21 mouse cellular contexts compared by ENCODE assay signal in the genomic region with DNA sequence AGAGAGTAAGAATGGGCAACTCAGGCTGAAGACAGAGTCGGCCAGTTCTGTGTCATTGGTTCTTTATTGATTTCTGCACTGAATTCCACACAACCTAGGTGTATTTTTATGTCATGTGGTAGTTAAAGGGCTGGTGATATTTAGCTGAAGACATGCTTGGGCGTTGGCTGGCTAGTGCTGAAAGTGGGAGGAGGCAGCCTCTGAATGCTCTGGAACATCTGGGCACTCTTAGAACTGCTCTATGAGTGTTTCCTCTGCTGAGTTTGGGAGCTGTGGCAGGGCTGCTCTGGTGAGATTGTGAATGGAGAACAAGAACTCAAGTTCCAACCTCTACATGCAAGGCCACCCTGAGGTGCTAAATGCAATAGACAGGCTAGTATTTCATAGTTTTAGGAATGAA. TPM values are rescaled to one million over a fixed set of nuclear protein-coding genes. Genes with fewer than 3 reads are reported as not detected.
A peak's percentile ranks its signal among the peaks of the same experiment; 100 is the strongest.
DNase-seq lines count a peak whose midpoint lies in the region; ATAC-seq and TF ChIP-seq lines count a peak whose summit lies in the region.
"Had no signal": no experiment of that assay in that cellular context is flagged by ENCODE, and none has a peak within 500 bp of the region (broad histone marks: within the 10 kb centered on the region; RNA-seq: fewer than 3 reads in every experiment).

No protein-coding gene starts in this region.

- no peak overlapping the region for H3K9ac ChIP-seq in heart, postnatal 0 days (replicated peaks; ENCODE audit: low read depth, low read length)
- H3K9ac ChIP-seq in hindbrain, embryonic 14.5 days: no peak overlapping the region
- H3K9ac ChIP-seq: neural tube, embryonic 15.5 days had no signal

- WGBS in heart, postnatal 0 days: 48% methylated on average over 2 of the region's 2 CpGs
- WGBS in hindbrain, embryonic 14.5 days: 74% methylated on average over 2 of the region's 2 CpGs

- no peaks in the 10 kb centered on the region for H3K27me3 ChIP-seq in heart, postnatal 0 days (ENCODE audit: control insufficient read depth, insufficient read depth, low read length)
- no peaks in the 10 kb centered on the region for H3K27me3 ChIP-seq in hindbrain, embryonic 14.5 days (ENCODE audit: control insufficient read depth, insufficient read depth, low read length)
- H3K27me3 ChIP-seq: neural tube, embryonic 15.5 days had no signal

- intact Hi-C loops in heart, postnatal 36 days (cut with DNase I): no loop called here

- peak overlapping the region; percentile 28; the same call in 1 of the 2 replicates for H3K4me2 ChIP-seq in heart, postnatal 0 days (ENCODE audit: low read depth, low read length)
- no peak overlapping the region for H3K4me2 ChIP-seq in hindbrain, embryonic 14.5 days (replicated peaks)
- H3K4me2 ChIP-seq: midbrain, embryonic 11.5 days; neural tube, embryonic 15.5 days had no signal

- TF ChIP-seq EP300 in heart, postnatal 0 days (IDR thresholded peaks at IDR 0.05; ENCODE audit: low read depth): no peak

- no peak overlapping the region for H3K4me3 ChIP-seq in heart, postnatal 0 days (ENCODE audit: low read depth, low read length)
- no peak overlapping the region for H3K4me3 ChIP-seq in hindbrain, embryonic 14.5 days (replicated peaks; ENCODE audit: low read length)
- H3K4me3 ChIP-seq: gastrocnemius, adult 2 months; neural tube, embryonic 15.5 days had no signal

- no peaks in the 10 kb centered on the region for H3K36me3 ChIP-seq in heart, postnatal 0 days (replicated peaks; ENCODE audit: control insufficient read depth, insufficient read depth, low read length)
- no peaks in the 10 kb centered on the region for H3K36me3 ChIP-seq in hindbrain, embryonic 14.5 days (replicated peaks; ENCODE audit: control insufficient read depth, insufficient read depth)
- H3K36me3 ChIP-seq: neural tube, embryonic 15.5 days had no signal

- H3K9me3 ChIP-seq in heart, postnatal 0 days (replicated peaks; ENCODE audit: control insufficient read depth, low read length): no peaks in the 10 kb centered on the region
- H3K9me3 ChIP-seq in hindbrain, embryonic 14.5 days (ENCODE audit: control insufficient read depth, low read length): no peaks in the 10 kb centered on the region
- H3K9me3 ChIP-seq: neural tube, embryonic 15.5 days had no signal

- peak; percentile 86 for DNase-seq in heart, adult 11 months
- DNase-seq in heart, adult 9 months (ENCODE audit: low spot score in 2 of 2): no peak
- DNase-seq in heart, postnatal 0 days (ENCODE audit: low spot score): no peak
- no peak for DNase-seq in heart, postnatal 36 days
- DNase-seq in 3T3-L1 (ENCODE audit: low read depth, low spot score): peak; percentile 6
- peak; percentile 30 for DNase-seq in brain, adult 2 months (ENCODE audit: low read depth, low spot score)
- DNase-seq in hindbrain, embryonic 14.5 days (ENCODE audit: low spot score): no peak
- DNase-seq: adrenal gland, adult 8-10 months; cerebellum, adult 18-20 months; cerebellum, postnatal 14 days; gastrocnemius, adult 2 months; lung, postnatal 4 days; right cerebral cortex, postnatal 4 days; thymus, postnatal 14 days had no signal

- no peak for ATAC-seq in heart, postnatal 0 days (ENCODE audit: insufficient read depth, low read depth)
- no peak for ATAC-seq in hindbrain, embryonic 14.5 days (ENCODE audit: low FRiP score)
- ATAC-seq: activated CD4-positive, CD25-positive, alpha-beta regulatory T cell, adult 4 months; hindbrain, postnatal 0 days; intestine, embryonic 16.5 days had no signal

- 0 out of 2 replicates have a peak, but pooled peaks cover 9% of the 10 kb centered on the region for H3K4me1 ChIP-seq in heart, postnatal 0 days (ENCODE audit: control insufficient read depth, insufficient read depth)
- H3K4me1 ChIP-seq in hindbrain, embryonic 14.5 days (replicated peaks; ENCODE audit: control insufficient read depth, insufficient read depth, low read length): no peaks in the 10 kb centered on the region

- no peak overlapping the region for H3K27ac ChIP-seq in heart, postnatal 0 days (ENCODE audit: low read depth)
- H3K27ac ChIP-seq in hindbrain, embryonic 14.5 days: no peak overlapping the region
- H3K27ac ChIP-seq: gastrocnemius, adult 2 months; hindbrain, postnatal 0 days; kidney, postnatal 0 days; neural tube, embryonic 15.5 days had no signal

- TF ChIP-seq CTCF in heart, postnatal 0 days (IDR thresholded peaks at IDR 0.05; ENCODE audit: low read depth): no peak

RNA-seq across cellular contexts. Expression of a gene that starts 46.2 kb away (rescaled TPM):
- 3.4 and 4.5 TPM in 2 replicates for total RNA-seq in heart, postnatal 0 days (2014; rRNA removed; ENCODE audit: low replicate concordance)
- polyA plus RNA-seq in heart, postnatal 0 days (2015; fragmentation: Nextera tagmentation; extraction: Ambion mirVana): 3.7 and 3.9 TPM in 2 replicates
- 1 to 10 TPM; 3.1 to 4.3 TPM for total RNA-seq in heart, postnatal 36 days (2021)
- polyA plus RNA-seq in hindbrain, embryonic 14.5 days (2014; fragmentation: Nextera tagmentation; extraction: Ambion mirVana): 8.4 and 9.9 TPM in 2 replicates
- total RNA-seq: hematopoietic stem cell, adult 5-6 weeks had no signal
- polyA plus RNA-seq: activated CD4-positive, CD25-positive, alpha-beta regulatory T cell, adult 4 months had no signal

Comparison
In these comparisons a context has a peak if more than half of its experiments do, and no peak if none do; other contexts are left out.
1. DNase-seq: peak in heart, adult 11 months (single experiment), 3T3-L1 (single experiment) and brain, adult 2 months (single experiment); none in heart, adult 9 months (0 of 2), heart, postnatal 0 days (single experiment), heart, postnatal 36 days (0 of 2) and hindbrain, embryonic 14.5 days (single experiment).